Mouse (Mus musculus) myocyte (in vitro differentiated cells): ENCODE measurements around the gene Arhgap23.

Experiments used
- E2F4 ChIP-seq: IDR thresholded peaks from one replicate; pipeline ENCODE4 v1.6.1; 2011; ENCODE audit warnings: mild to moderate bottlenecking, control low read depth, moderate library complexity; ENCODE audit not compliant: insufficient read depth
- POLR2A ChIP-seq: IDR thresholded peaks from one replicate; pipeline ENCODE4 v1.6.1; 2011; ENCODE audit warnings: low read depth, mild to moderate bottlenecking, control low read depth, moderate library complexity; ENCODE audit not compliant: insufficient read length
- POLR2AphosphoS2 ChIP-seq: IDR thresholded peaks from one replicate; pipeline ENCODE4 v1.6.1; 2011; ENCODE audit warnings: low read depth, control low read depth; ENCODE audit not compliant: insufficient read length

GRCm38 (mm10) chr11:97403614-97404183 is 11.6 kb upstream of the Arhgap23 start:
- no peak for TF ChIP-seq POLR2AphosphoS2
- no peak for TF ChIP-seq POLR2A
- no peak for TF ChIP-seq E2F4
